Mouse (Mus musculus): ENCODE measurements at regions not wholly inside any gene's neighbourhood (a gene's known extent, or its start where the extent isn't known, plus 50 kb on each side); places are given as distances from the start of the nearest gene placed in this dataset.

DNA sequence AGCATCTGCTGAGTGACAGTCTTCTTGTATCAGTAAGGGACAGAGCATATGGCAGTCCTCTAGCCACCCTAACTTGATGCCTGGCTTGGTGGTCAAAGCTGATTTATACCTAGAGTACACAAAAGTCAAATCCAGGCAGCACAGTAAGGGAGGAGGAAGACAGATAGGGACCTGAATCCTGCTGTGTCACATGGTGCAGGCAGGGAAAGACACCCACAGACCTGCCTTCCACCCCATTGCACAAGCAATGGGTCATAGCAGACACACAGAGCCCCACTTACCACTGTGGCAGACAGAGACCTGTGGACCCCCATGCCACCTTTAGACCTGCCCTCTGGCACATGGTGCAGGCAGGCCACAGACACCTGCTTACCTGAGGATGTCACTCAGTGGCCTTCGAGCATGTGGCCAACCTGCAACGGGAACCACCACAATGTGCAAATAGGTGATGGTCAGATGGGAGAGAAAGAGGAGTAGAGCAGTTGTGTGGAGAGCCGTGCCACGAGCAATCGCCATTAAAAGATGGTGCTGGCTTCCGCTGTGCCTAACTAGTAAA lies 244.0 kb upstream of the Paip1 start:
- TF ChIP-seq CTCF (IDR thresholded peaks at IDR 0.05; ENCODE audit: borderline replicate concordance, control insufficient read depth, extremely low read depth, insufficient read depth, low read length, poor library complexity) = no peak
- TF ChIP-seq POLR2A (IDR thresholded peaks at IDR 0.05; ENCODE audit: control insufficient read depth, extremely low read depth, insufficient read depth, low read length, poor library complexity) = no peak

Measured in thymus, adult 2 months (tissue).